Mouse (Mus musculus) erythroblast, embryonic 14.5 days (primary cell): ENCODE measurements around the gene Dnaic1.

Experiments used
- GATA1 ChIP-seq: IDR thresholded peaks from 2 replicates; pipeline ENCODE4 v1.6.1; 2012; ENCODE audit warnings: low read length, inconsistent platforms, mixed read lengths
- TAL1 ChIP-seq: IDR thresholded peaks from 3 replicates; pipeline ENCODE4 v1.6.1; 2012; ENCODE audit warnings: low read length, inconsistent platforms, mixed read lengths

DNA sequence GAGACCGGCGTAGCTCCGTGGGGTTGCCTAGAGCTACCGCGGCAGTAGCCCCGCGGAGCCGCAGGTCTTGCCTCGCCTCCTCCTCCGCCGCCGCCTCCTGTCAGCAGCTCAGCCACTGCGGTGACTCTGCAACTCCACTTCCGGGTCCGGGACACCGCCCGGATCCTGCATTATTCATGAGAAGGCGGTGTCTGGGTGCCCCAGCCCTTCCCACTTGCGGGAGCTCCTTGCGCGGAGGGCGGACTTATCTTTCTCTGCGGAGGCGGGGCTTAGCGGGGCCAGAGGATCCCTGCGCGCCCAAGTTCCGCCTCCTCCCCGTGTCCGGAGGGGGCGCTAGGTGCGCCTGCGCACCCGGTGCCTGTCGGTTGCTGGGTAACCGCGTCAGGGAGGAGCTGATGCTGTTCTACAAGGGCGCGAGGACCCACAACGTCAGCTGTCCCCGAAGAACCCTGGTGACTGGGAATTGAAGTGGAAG is at the start of gene Dnaic1, which contains the start of gene Fam219a:
- no peak for TF ChIP-seq GATA1
- no peak for TF ChIP-seq TAL1
